Mouse (Mus musculus) midbrain, embryonic 11.5 days (tissue): ENCODE measurements around the gene Ndufs1. TPM values are rescaled to one million over a fixed set of nuclear protein-coding genes. Genes with fewer than 3 reads are reported as not detected.

Experiments
- ATAC-seq: fragments of 200-750 bp; cut with Nextera tagmentation; 2 replicates; pipeline ENCODE4 v1.8.0; 2017; ENCODE audit warnings: moderate TSS enrichment, moderate library complexity; ENCODE audit not compliant: low FRiP score
- DNase-seq: peaks from one replicate; pipeline ENCODE4 v3.0.0; 2015; ENCODE audit warnings: low spot score; ENCODE audit errors: missing footprints
- H3K27ac ChIP-seq: fragments of 300-500 bp; sonication (generic); 2 replicates; pipeline ENCODE4 v1.5.1; 2014; ENCODE audit warnings: low read depth, low read length
- H3K27me3 ChIP-seq: fragments of 300-500 bp; sonication (generic); 2 replicates; pipeline ENCODE4 v1.6.1; 2014; ENCODE audit warnings: mild to moderate bottlenecking, low read length, moderate library complexity, mixed read lengths; ENCODE audit not compliant: control insufficient read depth, insufficient read depth
- H3K36me3 ChIP-seq: fragments of 300-500 bp; sonication (generic); 2 replicates; pipeline ENCODE4 v1.6.1; 2014; ENCODE audit warnings: mild to moderate bottlenecking, low read length, moderate library complexity, mixed read lengths; ENCODE audit not compliant: control insufficient read depth, insufficient read depth
- H3K4me1 ChIP-seq: fragments of 300-500 bp; sonication (generic); 2 replicates; pipeline ENCODE4 v1.6.1; 2014; ENCODE audit warnings: low read length; ENCODE audit not compliant: control insufficient read depth, insufficient read depth
- H3K4me2 ChIP-seq: fragments of 300-500 bp; sonication (generic); 2 replicates; pipeline ENCODE4 v1.6.1; 2014; ENCODE audit warnings: mild to moderate bottlenecking, moderate library complexity
- H3K4me3 ChIP-seq: fragments of 300-500 bp; sonication (generic); 2 replicates; pipeline ENCODE4 v1.5.1; 2014; ENCODE audit warnings: low read depth, low read length
- H3K9ac ChIP-seq: fragments of 300-500 bp; sonication (generic); 2 replicates; pipeline ENCODE4 v1.6.1; 2014; ENCODE audit warnings: low read length
- H3K9me3 ChIP-seq: fragments of 300-500 bp; sonication (generic); 2 replicates; pipeline ENCODE4 v1.6.1; 2016; ENCODE audit warnings: low read length; ENCODE audit not compliant: control insufficient read depth
- WGBS: fragments of 180-500 bp; shearing (Covaris S2); extraction: QIAGEN DNeasy Blood & Tissue Kit; methylation state at CpG from one replicate; pipeline ENCODE4 v1.1.7; 2014; 5-methylcytosine and 5-hydroxymethylcytosine counted together
- polyA plus RNA-seq: library from polyadenylated mRNA; unstranded; fragments of >200 nt; fragmentation: Nextera tagmentation; extraction: Ambion mirVana; gene quantifications from 2 replicates; pipeline ENCODE4 v1.2.1, GENCODE M21; 2014

Gene Ndufs1
- polyA plus RNA-seq: 138 and 152 TPM in 2 replicates

DNA sequence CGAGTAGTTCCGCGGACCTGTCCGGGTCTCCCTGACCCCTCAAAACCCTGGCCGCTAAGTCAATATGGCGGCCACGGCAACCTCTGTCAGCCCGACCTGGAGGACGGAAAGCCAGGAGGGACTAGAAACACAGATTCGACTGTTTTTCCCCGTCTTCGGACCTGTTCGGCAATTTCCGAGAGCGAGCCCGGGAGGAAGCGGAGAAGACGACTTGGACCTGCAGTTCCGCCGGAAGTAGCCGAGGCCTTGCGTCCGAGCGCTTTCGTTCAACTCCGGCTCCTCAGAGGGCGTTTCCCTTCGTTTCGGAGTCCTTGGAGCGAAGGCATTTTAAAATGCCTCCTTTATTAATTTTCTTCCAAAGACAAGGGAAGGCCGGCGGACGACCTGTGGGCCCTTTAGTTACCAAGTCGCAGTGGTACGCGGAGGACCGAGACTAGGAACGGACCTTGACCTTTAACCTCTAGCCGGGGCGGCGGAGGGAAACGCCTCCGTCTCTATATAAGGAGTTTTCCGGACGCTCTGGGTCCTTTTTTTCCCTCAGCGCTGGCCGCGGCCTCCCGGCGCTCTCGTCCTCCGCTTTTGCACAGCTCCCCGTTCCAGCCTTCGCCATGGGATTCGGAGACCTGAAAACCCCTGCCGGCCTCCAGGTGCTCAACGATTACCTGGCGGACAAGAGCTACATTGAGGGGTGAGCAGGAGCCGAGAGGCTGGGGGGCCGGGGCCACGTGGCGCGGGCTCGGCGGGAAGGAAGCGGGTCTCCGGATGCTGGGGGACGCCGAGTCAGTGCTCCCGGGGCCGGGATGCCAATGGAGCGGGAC is at the start of gene Ndufs1, which contains the start of gene Eef1b2:
Ndufs1 (minus strand) TSS at position 230 of the 818 bp plus-strand sequence.
Eef1b2 (plus strand) TSS at position 222 of the 818 bp plus-strand sequence.
- DNase-seq: peak; percentile 99
- H3K36me3 ChIP-seq: peaks cover 3% of the 10 kb centered on the region; the same call in 1 of the 2 replicates
- under 1% methylated on average over 72 of the region's 72 CpGs for WGBS
- peak within 1 kb of the TSS; percentile 94 for H3K9ac ChIP-seq
- peak; percentile 88 for ATAC-seq
- H3K27ac ChIP-seq: peak within 1 kb of the TSS; percentile 38
- H3K27me3 ChIP-seq: no peaks in the 10 kb centered on the region
- H3K4me2 ChIP-seq: peak within 1 kb of the TSS; percentile 84
- H3K4me3 ChIP-seq: peak within 1 kb of the TSS; percentile 90
- peaks cover 17% of the 10 kb centered on the region for H3K4me1 ChIP-seq
- H3K9me3 ChIP-seq: no peaks in the 10 kb centered on the region

DNA sequence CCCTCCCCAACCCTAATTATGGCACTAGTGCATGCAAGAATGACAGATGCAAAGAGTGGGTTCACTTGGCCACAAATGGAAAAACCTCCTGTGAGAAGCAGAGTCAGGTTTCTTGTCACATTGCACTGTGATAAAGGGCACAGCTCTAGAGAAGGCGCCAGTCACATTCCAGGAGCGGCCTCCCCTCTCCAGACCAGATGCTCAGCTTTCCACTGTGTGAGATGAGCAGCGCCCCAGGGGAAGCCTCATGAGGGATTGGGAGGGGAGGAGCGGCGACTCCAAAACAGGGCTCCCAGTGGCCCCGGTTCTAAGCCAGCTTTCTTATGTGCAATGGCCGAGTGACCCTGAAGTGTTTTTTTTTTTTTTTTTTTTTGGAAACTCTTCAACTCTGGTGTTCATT is 49.3 kb upstream of the Ndufs1 start:
- WGBS: 7% methylated on average over 7 of the region's 7 CpGs

DNA sequence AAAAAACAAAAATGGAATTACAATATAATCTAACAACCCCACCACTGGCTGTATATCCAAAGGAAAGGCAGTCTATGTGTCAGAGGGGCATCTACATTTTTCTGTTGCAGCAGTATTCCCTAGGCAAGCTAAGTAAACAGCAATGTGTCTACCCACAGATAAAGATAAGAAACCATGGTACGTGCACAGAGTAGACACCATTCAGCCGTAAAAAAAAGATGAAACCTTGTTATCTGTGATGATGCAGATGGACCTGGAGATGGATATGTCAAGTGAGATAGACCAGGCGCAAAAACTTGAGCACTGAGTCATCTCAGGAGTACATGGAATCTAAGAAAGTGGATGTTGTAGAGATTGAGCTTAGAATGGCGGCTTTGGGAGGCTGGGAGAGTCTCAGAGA is 48.4 kb upstream of the Ndufs1 start:
- no peak overlapping the region for H3K4me2 ChIP-seq
- H3K4me1 ChIP-seq: no peaks in the 10 kb centered on the region
- ATAC-seq (no peak), DNase-seq (no peak)
- H3K4me3 ChIP-seq: no peak overlapping the region
- H3K27ac ChIP-seq: no peak overlapping the region
- H3K36me3 ChIP-seq: no peaks in the 10 kb centered on the region
- H3K9me3 ChIP-seq: no peaks in the 10 kb centered on the region
- WGBS: 87% methylated on average over 4 of the region's 4 CpGs
- no peaks in the 10 kb centered on the region for H3K27me3 ChIP-seq
- H3K9ac ChIP-seq: no peak overlapping the region

More for the DNA sequence above, 49.3 kb upstream of the Ndufs1 start:
- ATAC-seq (no peak), DNase-seq (no peak)
- Histone ChIP-seq H3K4me1 (no peaks in the 10 kb centered on the region), H3K9ac (no peak overlapping the region), H3K4me2 (no peak overlapping the region), H3K27ac (no peak overlapping the region), H3K27me3 (no peaks in the 10 kb centered on the region), H3K9me3 (no peaks in the 10 kb centered on the region), H3K4me3 (no peak overlapping the region), H3K36me3 (no peaks in the 10 kb centered on the region)

DNA sequence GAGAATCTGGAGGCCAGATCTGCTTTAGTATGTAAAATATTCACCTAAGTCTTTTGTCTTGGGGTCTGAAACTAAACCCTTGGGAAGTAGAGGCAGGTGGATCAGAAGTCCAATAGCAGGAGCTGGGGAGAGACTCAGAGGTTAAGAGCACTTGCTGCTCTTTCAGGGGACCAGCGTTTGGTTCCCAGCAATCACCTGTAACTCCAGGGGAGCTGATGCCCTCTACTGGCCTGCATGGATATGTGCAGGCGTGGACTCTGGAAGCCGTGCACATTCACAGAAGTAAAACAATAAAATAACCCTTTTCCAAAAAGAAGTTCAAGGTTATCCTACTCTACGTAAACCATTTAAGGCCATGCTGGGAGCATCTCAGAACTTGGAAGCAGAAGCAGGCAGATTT is 42.6 kb upstream of the Ndufs1 start:
- WGBS: 97% methylated on average over 4 of the region's 4 CpGs
- ATAC-seq: no peak
- no peaks in the 10 kb centered on the region; the same call in 1 of the 2 replicates for H3K9me3 ChIP-seq
- H3K4me1 ChIP-seq: peaks cover 1% of the 10 kb centered on the region; the same call in 1 of the 2 replicates
- H3K36me3 ChIP-seq: no peaks in the 10 kb centered on the region
- no peak overlapping the region for H3K4me3 ChIP-seq
- no peak overlapping the region for H3K27ac ChIP-seq
- H3K4me2 ChIP-seq: no peak overlapping the region
- H3K27me3 ChIP-seq: no peaks in the 10 kb centered on the region
- no peak for DNase-seq
- H3K9ac ChIP-seq: no peak overlapping the region

DNA sequence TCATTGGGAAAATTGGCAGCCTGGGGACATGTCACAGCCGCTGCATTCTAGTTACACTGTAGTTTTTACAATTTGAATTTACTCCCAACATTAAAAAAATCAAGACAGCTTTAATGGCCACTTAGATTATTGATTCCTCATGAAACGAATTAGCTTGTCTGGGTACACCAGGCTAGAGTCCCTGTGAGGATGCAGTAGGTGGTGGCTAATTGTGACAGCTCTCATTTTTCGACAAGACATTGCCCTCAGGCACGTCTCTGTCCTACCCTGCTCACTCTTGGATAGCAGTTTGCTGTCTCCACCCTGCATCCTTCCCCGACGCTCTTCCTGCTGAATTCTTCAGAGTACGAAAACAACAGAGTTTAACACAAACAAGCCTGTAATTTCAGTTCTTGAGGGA is 38.0 kb upstream of the Ndufs1 start:
- H3K4me2 ChIP-seq: no peak overlapping the region
- no peak overlapping the region for H3K9ac ChIP-seq
- peak overlapping the region; percentile 4; the same call in 1 of the 2 replicates for H3K27ac ChIP-seq
- DNase-seq: no peak
- no peaks in the 10 kb centered on the region; the same call in 1 of the 2 replicates for H3K9me3 ChIP-seq
- H3K27me3 ChIP-seq: no peaks in the 10 kb centered on the region
- H3K36me3 ChIP-seq: no peaks in the 10 kb centered on the region
- 53% methylated on average over 7 of the region's 7 CpGs for WGBS
- H3K4me3 ChIP-seq: no peak overlapping the region
- 0 out of 2 replicates have a peak, but pooled peaks have one; percentile 36 for ATAC-seq
- H3K4me1 ChIP-seq: peaks cover 7% of the 10 kb centered on the region; the same call in 1 of the 2 replicates

DNA sequence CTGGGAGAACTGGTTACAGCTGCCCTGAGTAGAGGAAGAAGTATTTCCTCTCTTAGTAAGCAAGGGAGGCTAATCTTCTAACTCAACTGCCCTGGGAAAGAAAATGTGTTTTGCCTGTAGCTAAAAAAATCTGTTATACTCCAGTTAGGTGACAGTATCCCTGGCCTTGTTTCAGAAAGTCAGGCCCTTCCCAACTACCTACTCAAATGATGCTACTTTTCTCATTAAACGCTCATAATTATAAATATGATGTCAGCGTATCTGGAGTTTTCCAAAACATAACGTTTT is 37.6 kb upstream of the Ndufs1 start, which contains the start of gene Gpr1:
Gpr1 (minus strand) TSS at position 273 of the 288 bp plus-strand sequence.
- no peaks in the 10 kb centered on the region for H3K36me3 ChIP-seq
- WGBS: 24% methylated on average over 3 of the region's 3 CpGs
- peak within 1 kb of the TSS; percentile 37 for H3K27ac ChIP-seq
- H3K9ac ChIP-seq: 0 out of 2 replicates have a peak within 1 kb of the TSS, but pooled peaks have one; percentile 1
- ATAC-seq: no peak
- peak within 1 kb of the TSS; percentile 27 for H3K4me2 ChIP-seq
- H3K4me1 ChIP-seq: peaks cover 7% of the 10 kb centered on the region; the same call in 1 of the 2 replicates
- H3K9me3 ChIP-seq: no peaks in the 10 kb centered on the region; the same call in 1 of the 2 replicates
- H3K4me3 ChIP-seq: peak within 1 kb of the TSS; percentile 7; the same call in 1 of the 2 replicates
- H3K27me3 ChIP-seq: no peaks in the 10 kb centered on the region
- peak; percentile 93 for DNase-seq

DNA sequence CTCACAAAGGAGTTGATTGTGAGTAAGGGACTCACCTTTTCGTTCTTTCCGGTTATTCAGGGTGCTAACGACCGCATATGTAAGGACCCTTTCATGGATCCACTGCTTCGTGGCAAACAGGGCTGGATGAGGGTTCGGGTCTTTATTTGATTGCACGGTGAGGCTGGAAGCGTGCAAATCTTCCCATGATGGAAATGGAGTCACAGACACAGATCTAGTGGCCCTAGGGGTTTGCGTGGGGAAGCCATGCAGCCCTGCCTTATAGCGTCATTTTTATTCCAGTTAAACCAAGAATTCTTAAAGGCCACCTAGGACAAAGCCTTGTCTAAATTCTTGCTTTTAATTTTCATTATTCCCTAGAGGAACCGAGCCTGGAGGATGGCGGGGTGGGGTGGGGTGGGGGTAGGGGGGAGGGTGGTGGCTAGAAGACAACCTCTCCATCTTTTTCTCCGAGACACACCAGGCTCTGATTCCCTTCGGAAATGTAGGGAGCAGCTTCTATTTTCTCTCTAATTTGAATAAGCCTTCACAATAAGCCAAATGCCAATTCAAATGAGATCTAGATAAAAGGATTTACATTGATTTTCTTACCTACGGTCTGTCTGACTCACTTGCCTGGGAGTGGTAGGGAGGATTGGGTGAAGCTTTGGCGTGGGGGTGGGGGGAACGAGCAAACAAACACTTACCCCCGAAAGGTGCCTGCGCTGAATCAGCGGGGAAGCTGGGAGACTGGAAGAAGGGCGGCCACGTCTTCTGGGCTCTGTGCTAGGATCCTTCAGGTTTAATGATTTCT is 37.0 kb upstream of the Ndufs1 start:
- Histone ChIP-seq H3K4me1 (peaks cover 7% of the 10 kb centered on the region; the same call in 1 of the 2 replicates), H3K9me3 (no peaks in the 10 kb centered on the region), H3K27ac (peak overlapping the region; percentile 37), H3K4me2 (peak overlapping the region; percentile 27), H3K27me3 (no peaks in the 10 kb centered on the region), H3K4me3 (peak overlapping the region; percentile 7; the same call in 1 of the 2 replicates), H3K9ac (0 out of 2 replicates have a peak overlapping the region, but pooled peaks have one; percentile 1), H3K36me3 (no peaks in the 10 kb centered on the region)
- ATAC-seq (peak; percentile 77), DNase-seq (peak; percentile 87)
- 14% methylated on average over 22 of the region's 22 CpGs for WGBS

DNA sequence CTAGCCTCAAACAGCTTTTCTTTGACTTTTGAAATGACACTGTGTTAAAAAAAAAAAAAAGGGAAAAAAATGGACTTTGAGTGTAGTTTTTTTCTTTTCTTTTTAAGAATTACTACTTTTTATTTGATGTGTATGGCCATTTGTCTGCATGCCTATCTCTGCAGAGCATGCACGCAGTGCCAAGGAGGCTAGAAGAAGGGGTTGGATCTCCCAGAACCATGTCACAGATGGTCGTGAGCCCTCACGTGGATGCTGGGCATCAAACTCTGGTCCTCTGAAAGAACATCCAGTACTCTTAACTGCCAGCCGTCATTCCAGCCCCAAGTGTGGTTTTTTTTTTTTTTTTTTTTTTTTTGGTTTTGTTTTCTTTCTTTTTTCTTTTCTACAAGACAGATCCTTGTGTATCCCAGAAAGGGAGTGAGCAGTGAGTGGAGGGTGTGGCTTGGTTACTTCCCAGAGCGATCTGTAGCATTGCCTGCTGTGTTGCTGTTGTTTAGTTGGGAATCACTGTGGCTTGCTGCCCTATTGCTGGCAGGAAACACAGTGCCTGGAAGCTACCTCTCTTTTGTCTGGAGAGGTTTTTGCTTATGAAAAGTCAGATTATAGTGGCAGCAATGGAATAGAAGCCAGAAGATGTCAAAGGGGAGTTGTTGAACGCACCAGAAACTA is 33.4 kb upstream of the Ndufs1 start:
- WGBS: 15% methylated on average over 6 of the region's 6 CpGs

More for the DNA sequence above, 33.4 kb upstream of the Ndufs1 start:
- peaks cover 3% of the 10 kb centered on the region; the same call in 1 of the 2 replicates for H3K27me3 ChIP-seq
- H3K4me2 ChIP-seq: no peak overlapping the region
- ATAC-seq: no peak
- H3K9me3 ChIP-seq: no peaks in the 10 kb centered on the region
- DNase-seq: no peak
- no peaks in the 10 kb centered on the region for H3K36me3 ChIP-seq
- no peak overlapping the region for H3K9ac ChIP-seq
- peaks cover 11% of the 10 kb centered on the region; the same call in 1 of the 2 replicates for H3K4me1 ChIP-seq
- no peak overlapping the region for H3K27ac ChIP-seq
- H3K4me3 ChIP-seq: no peak overlapping the region
